ENCODE assay signal across 8 mouse cellular contexts in the genomic region with DNA sequence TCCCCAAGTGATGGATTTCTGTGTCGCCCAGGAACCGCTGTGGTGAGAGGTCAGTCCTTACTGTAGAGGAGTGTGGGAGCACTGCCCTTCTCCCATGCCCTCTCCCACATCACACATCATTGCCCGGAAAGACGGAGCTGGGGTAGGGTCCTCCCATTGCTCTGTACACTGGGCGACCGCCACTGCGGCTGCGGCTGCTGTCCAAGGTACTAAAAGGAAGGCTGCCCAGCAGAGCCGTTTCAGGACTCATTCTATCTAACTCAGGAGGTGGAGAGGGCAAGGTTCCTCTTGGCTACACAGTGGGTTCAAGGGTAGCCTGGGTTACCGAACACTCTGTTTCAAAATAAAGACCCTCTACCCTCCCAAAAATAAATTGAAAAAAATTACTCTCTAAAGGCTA. TPM values are rescaled to one million over a fixed set of nuclear protein-coding genes. Genes with fewer than 3 reads are reported as not detected.
DNase-seq lines count a peak whose midpoint lies in the region; ATAC-seq and TF ChIP-seq lines count a peak whose summit lies in the region.

No protein-coding gene starts in this region.

- no peaks in the 10 kb centered on the region for H3K4me1 ChIP-seq in lung, embryonic 16.5 days (replicated peaks; ENCODE audit: control insufficient read depth, insufficient read depth, low read length)
- no peaks in the 10 kb centered on the region for H3K4me1 ChIP-seq in lung, adult 2 months (ENCODE audit: control insufficient read depth, insufficient read depth, low read length)

- no peaks in the 10 kb centered on the region for H3K9me3 ChIP-seq in lung, embryonic 16.5 days (ENCODE audit: control insufficient read depth, low read length)

- H3K27ac ChIP-seq in lung, embryonic 16.5 days (ENCODE audit: low read length), result no peak overlapping the region

- TF ChIP-seq CTCF in lung, adult 2 months (IDR thresholded peaks at IDR 0.05; ENCODE audit: insufficient read depth, low read length), result no peak

- 6% methylated on average over 10 of the region's 10 CpGs for whole genome bisulfite sequencing in lung, embryonic 16.5 days
- WGBS in lung, adult 2 months, result 12% methylated on average over 10 of the region's 10 CpGs

- peak; percentile 34 to 47 for DNase-seq in cerebellum, postnatal 10 days
- no peak for DNase-seq in cerebellum, adult 9-10 months
- DNase-seq in lung, adult 2 months, result no peak
- peak; percentile 74 for DNase-seq in embryo, embryonic 10 days (ENCODE audit: low spot score)
- DNase-seq in mesoderm, embryonic 11.5 days (ENCODE audit: low read depth, low spot score), result peak; percentile 65
- DNase-seq in right cerebral cortex, postnatal 36 days (ENCODE audit: low spot score in 2 of 2), result no peak

- no peak overlapping the region for H3K4me2 ChIP-seq in lung, embryonic 16.5 days (ENCODE audit: low read depth, low read length)

- no peak overlapping the region for H3K9ac ChIP-seq in lung, embryonic 16.5 days (ENCODE audit: low read length)

- H3K4me3 ChIP-seq in lung, embryonic 16.5 days (ENCODE audit: low read length), result no peak overlapping the region
- no peak overlapping the region for H3K4me3 ChIP-seq in lung, adult 2 months (replicated peaks; ENCODE audit: extremely low read depth, low read depth, low read length)

- peaks cover 14% of the 10 kb centered on the region for H3K27me3 ChIP-seq in lung, embryonic 16.5 days (ENCODE audit: control insufficient read depth, insufficient read depth, low read depth, low read length)

- TF ChIP-seq POLR2A in lung, adult 2 months (IDR thresholded peaks at IDR 0.05; ENCODE audit: borderline replicate concordance, extremely low read depth, low read depth, low read length), result no peak

- 0 out of 2 replicates have a peak, but pooled peaks have one; percentile 12 for ATAC-seq in lung, embryonic 16.5 days (ENCODE audit: low read depth)
- ATAC-seq in frontal cortex, adult (ENCODE audit: low TSS enrichment), result no peak

- H3K36me3 ChIP-seq in lung, embryonic 16.5 days (ENCODE audit: control insufficient read depth, insufficient read depth, low read length), result no peaks in the 10 kb centered on the region

RNA-seq across cellular contexts. Expression of gene Pou2f2, which starts 33.6 kb away (rescaled TPM):
- polyA plus RNA-seq in lung, embryonic 16.5 days (2015; fragmentation: Nextera tagmentation; extraction: Ambion mirVana), result 0.58 TPM in 2 replicates
- 6.0 and 6.1 TPM in 2 replicates for polyA plus RNA-seq in lung, adult 2 months (2012; rRNA removed)

Comparison
In these comparisons a context has a peak if more than half of its experiments do, and no peak if none do; other contexts are left out.
1. DNase-seq: peak in cerebellum, postnatal 10 days (2 of 2), embryo, embryonic 10 days (single experiment) and mesoderm, embryonic 11.5 days (single experiment); none in cerebellum, adult 9-10 months (single experiment), lung, adult 2 months (single experiment) and right cerebral cortex, postnatal 36 days (0 of 2).